Mouse (Mus musculus): ENCODE measurements around the gene Il34.

GRCm38 (mm10) chr8:110847645-110848495 lies 42.1 kb upstream of the Il34 start:
- TF ChIP-seq CTCF (IDR thresholded peaks at IDR 0.05; ENCODE audit: control insufficient read depth, insufficient read depth, insufficient replicate concordance, low read depth, low read length) (no peak), POLR2A (IDR thresholded peaks at IDR 0.05; ENCODE audit: control insufficient read depth, low read depth, low read length) (no peak)
